Mouse (Mus musculus) inflammation-experienced regulatory T-cells, adult 6 months (primary cell): Measurements from ENCODE around the gene Slc4a4. TPM values are rescaled to one million over a fixed set of nuclear protein-coding genes. Genes with fewer than 3 reads are reported as not detected.
"Not testable (repeated sequence)": the region's sequence is repeated elsewhere in the genome, so short reads cannot be mapped to it uniquely, and the experiment has no call there.

ENCODE experiments used
- ATAC-seq: one replicate; pipeline ENCODE4 v1.8.0; 2017
- polyA plus RNA-seq, 3 experiments: library from polyadenylated mRNA; unstranded; fragments of 100-300 nt; shearing (Covaris generic); gene quantifications; one replicate each; pipeline ENCODE4 v1.2.1; 2017

Gene Slc4a4
- polyA plus RNA-seq, 3 experiments from 2014 or later: 0.09 TPM; not detected in 2

DNA sequence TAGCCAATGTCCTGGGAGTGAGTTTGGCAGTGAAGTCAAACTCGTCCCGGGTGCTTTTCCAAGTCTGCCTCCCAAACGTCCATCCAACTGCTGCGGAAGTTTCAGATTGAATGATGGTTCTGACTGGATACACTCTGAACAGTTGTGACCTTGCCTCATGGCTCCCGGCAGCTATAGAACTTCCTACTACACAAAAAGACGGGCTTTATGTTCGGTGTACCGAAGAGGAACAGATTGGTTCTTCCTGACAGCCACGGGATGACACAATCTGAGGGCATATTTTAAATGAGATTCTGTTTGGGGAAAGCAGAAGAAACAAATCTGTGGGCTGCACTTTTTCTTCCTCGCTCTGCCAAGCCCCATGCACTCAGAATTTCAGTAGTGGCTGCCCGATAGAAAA, 201.8 kb downstream of the Slc4a4 start:
- ATAC-seq: no peak

DNA sequence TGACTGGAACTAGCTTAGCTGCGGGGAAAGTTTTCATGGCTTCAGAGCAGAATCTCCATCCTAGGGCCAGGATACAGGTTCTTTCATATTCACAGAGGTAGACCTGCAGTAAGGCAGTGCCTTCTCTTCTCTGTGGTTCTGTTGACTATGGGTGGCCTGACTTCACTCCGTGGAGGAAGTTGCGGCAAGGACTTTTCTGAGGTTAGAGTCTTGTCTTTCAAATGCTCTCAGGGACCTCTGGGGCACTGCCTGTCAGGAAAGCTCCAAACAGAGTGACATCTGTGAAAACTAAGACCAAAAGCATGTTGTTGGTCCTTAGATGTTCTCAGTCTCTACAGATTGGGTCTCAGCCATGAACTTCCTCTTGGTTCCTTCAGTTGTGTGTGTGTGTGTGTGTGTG, 203.5 kb downstream of the Slc4a4 start:
- ATAC-seq: no peak

DNA sequence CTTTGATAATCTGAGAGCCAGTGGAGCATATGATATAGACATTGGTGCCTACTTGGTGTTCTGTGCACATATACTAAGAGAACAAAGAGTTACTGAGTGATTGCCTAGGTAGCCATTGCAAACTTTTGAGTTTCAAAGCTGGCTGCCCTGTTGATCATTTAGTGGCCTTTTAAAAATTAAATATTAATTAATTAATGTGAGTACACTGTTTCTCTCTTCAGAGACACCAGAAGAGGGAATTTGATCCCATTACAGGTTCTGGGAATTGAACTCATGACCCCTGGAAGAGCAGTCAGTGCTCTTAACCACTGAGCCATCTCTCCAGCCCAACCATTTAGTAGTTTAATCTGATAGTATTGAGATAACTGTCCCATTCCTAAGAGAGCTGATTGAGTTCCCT, 209.8 kb downstream of the Slc4a4 start:
- no peak for ATAC-seq

DNA sequence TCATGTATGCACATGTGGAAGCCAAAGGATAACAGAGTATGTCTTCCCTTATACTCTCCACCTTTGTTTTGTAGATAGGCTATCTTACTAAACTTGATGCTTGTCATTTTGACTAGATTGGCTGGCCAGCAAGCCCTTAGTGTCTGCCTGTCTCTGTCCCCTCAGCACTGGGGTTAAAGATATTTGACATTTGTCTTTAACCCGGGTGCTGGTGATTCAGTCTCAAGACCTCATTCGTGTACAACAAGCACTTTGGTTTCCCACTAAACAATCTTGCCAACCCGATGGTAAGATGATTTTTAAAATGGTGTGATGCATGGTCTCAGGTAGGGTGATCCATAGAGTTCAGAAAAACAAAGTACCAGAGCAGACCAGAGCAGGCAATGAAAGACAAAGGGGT, 210.7 kb downstream of the Slc4a4 start:
- no peak for ATAC-seq

DNA sequence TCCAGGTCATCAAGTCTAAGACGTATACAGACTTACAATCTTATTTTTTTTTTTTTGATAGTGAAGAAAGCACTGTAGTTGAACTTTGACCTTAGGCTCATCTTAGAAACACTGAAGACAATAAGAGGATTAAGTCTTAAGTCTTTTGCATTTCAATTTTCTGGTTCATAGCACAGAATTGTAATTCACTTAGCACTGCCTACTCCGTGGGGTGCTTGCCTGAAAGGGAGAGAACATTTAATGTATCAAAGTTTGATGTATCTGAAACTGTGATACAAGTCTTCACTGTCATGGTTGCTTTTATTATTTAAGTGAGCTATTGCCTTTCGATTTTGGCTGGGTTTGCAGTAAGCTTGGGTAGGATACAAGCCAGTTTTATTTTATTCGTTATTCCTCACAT, 211.5 kb downstream of the Slc4a4 start:
- ATAC-seq: no peak

DNA sequence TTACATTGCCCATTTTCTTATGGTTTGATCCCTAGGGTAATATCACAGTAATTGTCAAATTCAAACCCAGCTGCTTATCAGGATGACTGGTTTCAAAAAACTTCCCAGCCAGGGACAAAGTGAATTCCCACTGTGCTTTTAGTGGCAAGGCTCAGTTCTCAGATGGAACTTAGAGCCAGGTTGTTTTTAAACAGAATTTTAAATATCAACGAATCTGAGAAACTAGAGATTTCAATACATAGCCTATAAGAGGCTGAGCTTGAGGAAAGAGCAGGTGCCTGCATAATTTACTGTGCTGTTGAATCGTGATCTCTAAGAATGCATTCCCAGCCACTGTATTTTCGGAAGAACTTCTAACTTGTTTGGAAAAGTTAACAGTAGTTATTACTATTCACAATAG, 213.3 kb downstream of the Slc4a4 start:
- ATAC-seq: no peak

DNA sequence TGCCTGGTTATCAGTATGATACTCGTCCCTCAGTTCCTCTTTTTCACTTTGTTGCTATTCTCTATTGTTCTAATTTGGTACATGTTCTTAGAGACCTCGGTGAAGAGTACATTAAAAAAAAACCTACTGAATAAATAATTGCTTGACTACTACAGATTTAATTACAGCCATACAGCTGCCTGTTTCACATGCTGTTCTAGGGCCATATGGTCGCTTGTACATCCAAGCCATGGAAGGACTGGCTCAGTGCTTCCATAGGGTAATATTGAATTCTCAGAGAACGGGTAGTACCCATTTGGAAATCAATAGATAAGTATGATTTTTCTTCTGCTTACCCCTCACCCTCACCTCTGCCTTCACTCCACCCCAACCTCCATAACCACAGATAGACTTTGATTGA, 215.9 kb downstream of the Slc4a4 start:
- ATAC-seq: no peak

DNA sequence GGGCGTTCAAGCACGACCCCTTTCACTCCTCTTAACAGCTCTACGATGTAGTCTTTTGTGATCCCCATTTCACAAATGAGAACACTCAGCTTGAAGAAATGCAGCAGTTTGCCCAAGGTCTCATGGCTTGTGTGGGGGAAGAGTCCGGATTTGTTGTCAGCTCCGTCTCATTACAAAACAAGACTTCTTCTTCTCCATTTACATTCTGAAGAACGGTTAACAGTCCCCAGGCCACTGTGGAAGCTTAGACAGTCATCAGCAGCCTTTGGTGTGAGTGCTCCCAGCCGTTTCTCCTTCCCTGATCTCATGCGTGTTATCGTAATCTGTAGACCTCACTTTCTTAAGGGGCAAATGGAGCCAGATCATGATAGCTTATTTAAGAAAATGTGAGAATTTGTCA, 218.7 kb downstream of the Slc4a4 start:
- no peak for ATAC-seq

DNA sequence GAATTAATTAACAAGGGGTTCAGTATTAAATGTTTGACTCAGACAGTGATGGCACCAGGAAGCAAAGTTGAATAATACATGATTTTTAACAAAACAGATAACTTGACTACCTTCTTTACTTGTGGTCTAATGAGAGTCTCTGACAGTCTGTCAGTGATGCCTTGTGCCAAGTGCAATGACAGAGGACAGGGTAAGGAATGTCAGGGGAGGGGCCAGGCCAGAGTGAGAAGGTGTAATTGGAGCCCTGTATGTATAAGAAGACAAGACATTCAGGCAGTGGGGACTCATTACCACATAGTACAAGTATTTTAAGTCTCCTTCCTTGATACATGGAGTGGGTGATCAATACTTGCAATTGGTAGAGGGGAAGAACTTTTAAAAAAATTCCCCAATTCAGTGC, 219.6 kb downstream of the Slc4a4 start:
- ATAC-seq: no peak

DNA sequence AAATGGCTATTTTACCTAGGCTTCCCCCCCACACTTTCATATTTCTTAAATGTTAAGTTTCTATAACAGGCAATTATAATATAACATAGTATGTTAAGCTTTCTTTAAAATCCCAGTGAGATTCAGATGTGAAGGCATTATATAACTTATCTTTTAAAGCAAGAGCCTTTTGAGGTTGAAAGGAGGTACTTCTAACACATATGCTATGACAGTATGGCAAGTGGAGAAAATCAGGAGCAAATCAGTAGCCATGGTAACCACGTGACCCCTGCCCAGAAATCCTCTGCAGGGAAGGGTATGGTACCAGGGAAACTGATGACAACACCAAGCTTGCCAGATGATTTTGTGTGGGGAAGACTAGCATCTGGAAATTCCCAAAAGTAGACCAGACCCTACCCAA, 222.2 kb downstream of the Slc4a4 start:
- ATAC-seq: no peak

DNA sequence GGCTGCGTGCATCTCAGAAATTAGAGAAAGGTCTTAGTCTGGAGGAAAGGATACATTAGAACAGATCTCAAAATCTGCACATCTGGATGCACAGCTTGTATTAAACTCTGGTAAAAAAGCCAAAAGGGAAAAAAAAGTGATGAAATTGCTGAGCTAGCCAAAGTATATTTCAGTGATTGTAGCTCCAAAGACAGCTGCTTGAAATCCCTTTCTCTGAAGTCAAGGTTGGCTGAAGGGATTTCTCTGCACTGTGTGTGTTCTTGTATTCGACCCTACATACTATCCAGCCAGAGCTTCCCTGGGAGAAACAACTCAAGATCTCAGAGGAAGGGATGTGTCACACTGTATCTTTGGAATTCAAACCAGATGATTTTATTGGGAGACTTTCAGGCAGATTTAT, 223.2 kb downstream of the Slc4a4 start:
- no peak for ATAC-seq

DNA sequence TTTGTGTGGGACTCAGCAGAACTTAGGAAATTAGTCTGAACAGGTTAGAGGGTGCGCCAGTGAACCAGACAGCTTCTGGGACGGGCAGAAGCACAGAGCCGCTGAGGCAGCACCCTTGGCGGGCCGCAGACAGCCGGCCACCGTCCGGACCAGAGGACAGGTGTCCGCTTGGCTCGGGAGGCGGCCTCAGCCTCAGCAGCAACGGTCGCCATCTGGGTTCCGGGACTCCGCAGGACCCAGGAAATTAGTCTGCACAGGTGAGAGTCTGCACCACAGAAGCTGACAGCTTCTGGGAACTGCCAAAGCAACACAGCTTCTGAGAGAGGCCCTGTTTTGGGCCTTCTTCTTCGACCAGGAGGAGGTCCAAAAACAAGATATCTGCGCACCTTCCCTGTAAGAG, 225.4 kb downstream of the Slc4a4 start:
- ATAC-seq: not testable (repeated sequence)

DNA sequence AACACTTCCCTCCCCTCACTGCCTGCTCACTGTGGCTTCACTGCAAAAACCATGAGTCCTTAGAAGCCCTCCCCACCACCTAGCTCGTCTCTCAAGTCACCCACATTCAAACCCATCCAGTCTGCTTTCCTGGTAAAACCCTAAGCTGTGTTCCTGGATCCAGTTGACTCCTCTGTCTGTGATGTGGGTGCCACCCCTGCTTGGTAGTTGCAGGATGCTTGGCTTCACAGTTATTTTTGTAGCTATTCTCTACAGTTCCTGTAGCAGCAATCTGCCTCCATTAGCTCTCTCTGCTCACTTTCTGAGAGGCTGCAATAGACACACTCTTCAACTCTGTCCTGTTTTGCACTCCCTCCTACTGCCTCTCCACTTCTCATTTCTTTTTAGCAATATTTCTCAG, 234.3 kb downstream of the Slc4a4 start:
- no peak for ATAC-seq

DNA sequence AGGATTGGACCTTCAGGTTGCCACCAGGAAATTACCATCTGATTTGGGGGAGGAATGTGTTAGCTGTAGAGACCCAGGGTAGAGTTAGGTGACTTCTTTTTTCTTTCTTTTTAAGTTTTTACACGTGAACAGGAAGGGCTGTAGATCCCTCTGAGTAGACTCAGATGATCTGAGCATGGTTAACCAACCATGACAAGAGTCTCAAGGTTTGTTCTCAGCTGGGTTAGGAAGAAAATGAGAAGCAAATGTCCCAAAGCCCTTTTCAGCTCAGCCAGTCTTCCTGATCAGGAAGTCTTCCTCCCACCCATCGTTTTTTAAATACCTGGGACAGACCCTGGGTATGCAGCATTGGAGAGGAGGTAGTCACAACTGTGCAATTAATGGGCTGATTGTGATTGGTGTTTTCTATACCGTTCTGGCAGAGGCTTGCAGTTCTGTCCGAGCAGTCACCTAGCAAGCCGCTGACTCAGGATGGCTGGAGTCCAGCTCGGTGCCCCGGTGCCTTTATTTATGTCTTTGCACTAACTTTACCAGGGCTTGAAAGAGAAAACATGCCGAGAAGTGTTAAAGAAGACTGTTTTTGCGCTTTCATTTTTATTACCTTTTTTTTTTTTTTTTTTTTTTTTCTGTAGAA, 236.8 kb downstream of the Slc4a4 start:
- no peak for ATAC-seq

DNA sequence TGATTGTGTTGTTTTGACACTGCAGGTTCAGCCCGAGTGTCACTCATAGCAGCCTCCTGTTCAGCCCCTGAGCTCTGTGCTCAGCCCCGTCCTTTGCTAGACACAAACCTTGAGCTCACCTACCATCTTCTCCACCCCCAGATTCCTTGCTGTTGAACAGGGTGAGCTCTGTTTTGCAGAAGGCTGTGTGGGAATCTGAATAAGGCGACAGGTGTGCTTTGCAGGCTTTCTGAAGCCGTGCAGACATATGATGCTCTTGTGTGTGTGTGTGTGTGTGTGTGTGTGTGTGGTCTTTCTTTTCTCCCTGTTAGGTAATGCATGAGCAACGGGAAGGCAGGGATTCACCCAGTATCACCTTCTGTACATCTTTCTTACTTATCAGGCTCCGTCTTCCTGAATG, 241.6 kb downstream of the Slc4a4 start:
- no peak for ATAC-seq

DNA sequence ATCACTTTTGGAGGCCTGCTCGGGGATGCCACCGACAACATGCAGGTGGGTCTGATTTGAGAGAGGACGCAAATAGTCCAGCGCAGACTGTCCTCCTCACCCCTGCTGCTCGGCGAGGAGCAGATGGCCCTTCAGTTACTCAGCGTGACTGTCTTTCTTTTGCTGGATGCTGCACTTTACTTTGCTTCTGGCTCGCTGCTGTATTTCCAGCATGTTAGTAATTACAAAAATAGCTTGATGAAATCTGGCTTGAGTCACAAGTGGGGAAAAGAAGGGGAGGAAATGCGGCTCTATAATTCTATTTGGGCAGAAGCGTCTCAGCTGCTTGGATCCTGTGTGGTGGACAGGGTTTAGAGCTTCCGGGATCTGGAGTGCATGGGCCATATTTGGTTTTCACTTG, 249.2 kb downstream of the Slc4a4 start:
- ATAC-seq: no peak

DNA sequence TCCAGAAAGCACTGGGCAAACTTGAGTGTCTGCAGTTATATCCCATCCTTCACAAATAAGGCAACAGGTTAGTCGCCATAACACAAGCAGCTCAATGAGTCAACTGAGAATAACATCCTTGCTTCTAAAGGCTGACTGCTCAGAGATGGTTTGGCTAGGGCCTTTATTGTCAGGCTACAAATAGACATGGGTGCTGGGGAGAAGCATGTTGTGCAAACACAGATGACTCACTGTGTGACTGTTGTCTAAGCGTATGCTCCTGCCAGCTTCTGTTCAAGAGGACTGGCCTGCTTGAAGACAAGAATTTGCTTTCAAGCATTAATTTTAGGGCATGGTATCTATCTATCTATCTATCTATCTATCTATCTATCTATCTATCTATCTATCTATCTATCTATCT, 253.5 kb downstream of the Slc4a4 start:
- no peak for ATAC-seq

DNA sequence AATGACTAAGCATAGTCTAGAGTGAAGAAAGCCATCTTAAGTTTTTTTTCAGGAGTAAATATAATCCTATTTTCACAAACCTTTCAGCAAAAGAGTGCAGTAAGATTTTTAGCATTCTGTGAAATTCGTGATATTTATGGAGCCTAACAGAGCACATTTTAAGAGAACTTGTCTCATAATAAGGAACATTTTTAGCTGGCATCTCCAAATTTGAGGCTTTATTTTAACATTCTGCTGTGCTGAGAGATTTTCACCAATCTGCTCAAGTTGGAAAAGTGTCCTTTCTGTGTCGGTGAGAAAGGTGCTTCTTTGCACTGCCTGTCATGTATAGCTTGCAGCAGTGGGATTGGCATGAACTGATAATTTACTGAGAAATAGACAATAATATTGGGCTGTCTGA, 255.1 kb downstream of the Slc4a4 start:
- no peak for ATAC-seq

DNA sequence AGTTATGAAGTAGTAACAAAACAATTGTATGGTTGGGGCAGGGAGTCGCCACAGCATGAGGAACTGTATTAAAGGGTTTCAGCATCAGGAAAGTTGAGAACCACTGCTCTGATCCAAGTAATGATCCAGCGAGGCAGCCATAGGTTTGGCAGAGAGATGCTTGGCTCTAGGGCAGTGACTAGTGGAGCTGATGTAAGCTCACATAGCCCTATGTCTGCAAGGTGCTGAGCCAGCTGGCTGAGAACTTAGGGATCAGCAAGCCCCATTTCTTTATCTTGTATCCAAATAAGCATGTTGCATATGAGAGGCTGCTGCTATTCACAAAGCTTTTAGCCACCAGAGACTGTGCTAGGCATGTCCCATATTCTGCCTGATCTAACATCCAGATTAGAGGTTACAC, 259.7 kb downstream of the Slc4a4 start:
- no peak for ATAC-seq

DNA sequence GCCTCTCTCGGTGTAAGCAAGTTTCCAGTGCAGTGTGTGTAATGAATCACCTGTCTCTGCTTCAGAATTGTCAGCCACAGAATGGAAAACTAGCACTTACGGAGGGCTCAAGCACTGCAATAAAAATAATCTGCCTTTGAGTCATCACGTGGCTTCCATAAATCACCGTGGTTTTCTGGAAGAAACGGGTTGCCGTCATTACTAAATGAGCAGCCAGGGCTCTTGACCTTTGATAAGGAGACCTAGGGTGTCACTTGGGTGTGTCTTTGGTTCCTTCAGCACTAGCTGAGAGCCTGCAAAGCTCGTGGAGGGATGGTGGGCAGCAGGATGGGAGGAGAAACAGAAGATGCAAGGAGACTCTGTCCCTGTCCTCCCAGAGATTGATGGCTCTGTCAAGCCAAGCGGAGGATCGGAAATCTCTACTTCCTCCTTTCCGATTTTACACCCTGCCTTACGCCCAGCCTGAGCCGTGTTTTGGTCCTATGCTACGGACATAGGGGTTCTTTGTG, 260.7 kb downstream of the Slc4a4 start:
- no peak for ATAC-seq

DNA sequence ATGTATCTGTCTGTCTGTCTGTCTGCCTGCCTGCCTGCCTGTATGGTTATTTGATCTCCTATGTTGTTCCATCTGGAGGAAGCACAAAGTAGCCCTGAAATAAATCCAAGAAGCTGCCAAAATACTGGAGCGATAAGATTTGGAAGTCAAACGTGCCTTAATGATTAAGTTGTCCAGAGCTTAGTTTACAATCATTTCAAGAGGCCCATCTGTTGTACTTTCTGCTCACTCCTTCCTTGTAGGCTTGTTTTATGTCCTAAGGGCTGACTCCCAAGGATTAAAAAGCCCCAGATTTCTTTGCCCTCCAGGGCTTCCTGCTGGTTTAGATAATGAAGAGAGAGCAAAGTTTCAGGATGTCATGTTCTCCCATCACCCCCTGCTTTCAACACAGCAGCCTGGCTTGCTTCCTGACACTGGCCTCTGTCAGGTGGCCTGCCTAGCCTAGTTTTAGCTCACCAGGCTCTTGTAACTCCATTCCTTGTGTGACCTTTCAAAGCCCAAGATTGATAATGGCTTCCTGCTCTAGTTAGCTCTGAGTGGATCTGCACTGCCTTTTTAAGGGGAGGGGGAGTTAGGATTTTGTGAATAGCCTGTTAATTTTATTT, 262.9 kb downstream of the Slc4a4 start:
- ATAC-seq: no peak

DNA sequence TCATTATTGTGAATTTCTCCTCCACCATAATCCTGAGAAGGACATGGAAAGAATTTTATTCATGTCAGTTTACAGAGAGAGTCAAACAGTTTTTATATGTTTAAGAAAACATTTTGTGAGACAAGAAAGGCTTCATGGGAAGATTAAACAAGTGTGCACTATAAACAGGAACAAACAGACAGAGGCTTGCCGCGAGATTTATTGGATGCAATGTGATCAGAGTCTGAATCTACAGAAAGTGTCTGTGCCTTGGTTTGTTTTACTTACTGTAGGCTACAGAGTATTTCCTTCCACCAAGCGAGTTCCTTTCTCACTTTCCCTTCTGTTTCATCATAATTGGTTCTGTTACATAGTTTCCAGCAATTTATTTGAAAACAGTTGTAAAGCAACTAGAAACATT, 264.5 kb downstream of the Slc4a4 start:
- no peak for ATAC-seq

DNA sequence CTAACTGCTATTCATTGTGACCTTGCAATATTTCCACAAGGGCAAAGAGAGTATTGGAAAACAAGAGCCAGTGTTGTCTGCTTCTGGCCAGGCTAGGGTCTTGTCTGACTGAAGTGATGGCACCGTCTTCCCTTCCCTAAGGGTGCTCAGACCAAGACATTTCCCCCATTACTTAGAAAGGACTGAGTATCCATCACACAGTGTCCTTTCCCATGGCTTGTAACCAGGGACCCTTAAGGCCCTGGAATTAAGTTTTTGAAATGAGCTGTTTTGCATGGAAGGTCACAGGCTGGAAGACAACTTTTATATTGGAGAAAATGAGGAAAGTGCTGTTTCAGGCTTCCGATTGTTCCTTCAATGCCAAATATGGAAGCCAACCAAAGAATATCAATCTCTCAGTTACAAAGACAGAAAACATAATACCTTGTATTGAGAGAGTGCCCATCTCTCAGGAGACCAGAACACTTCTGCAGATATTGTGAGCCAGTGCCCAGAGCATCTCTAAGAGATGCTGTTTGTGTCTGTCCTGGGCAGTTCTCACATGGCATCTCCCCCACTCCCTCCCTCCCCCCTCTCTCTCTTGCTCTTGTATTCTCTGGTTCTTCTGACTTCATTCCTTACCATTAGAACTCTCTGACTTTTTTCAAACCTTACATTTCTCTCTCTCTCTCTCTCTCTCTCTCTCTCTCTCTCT, 284.6 kb downstream of the Slc4a4 start:
- no peak for ATAC-seq

DNA sequence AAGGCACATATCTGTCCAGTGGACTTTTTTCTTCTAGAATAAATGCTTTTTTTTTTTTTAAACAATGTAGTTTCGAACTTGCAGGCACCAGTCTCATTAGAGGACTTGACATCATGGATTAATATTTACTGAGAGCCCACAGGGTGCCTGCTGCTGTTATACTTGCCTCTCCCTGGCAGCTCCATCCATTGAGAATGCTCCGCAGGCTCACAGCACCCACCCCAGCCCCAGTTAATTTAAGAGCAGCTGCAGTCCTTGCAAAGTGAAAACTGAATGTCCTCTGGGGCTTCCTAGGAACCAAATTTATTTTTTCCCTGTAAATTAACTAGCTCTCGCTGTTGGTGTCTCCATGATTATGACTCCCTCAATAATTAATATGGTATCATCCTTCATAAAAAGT, 303.4 kb downstream of the Slc4a4 start:
- no peak for ATAC-seq
